Mouse (Mus musculus) T-helper 17 cell (primary cell): ENCODE data around the gene Ppil1.

Source experiments
- in situ Hi-C, 2 experiments: fragments of 300-600 bp; cut with MboI, MseI; formaldehyde crosslinking; loops; 1 replicate in 1 of 2; 2 replicates in 1 of 2; pipeline ENCODE4 v1.15.1; 2025; ENCODE audit warnings: high pct_unique_total_duplicates in 2 of 2

The Ppil1 gene

DNA sequence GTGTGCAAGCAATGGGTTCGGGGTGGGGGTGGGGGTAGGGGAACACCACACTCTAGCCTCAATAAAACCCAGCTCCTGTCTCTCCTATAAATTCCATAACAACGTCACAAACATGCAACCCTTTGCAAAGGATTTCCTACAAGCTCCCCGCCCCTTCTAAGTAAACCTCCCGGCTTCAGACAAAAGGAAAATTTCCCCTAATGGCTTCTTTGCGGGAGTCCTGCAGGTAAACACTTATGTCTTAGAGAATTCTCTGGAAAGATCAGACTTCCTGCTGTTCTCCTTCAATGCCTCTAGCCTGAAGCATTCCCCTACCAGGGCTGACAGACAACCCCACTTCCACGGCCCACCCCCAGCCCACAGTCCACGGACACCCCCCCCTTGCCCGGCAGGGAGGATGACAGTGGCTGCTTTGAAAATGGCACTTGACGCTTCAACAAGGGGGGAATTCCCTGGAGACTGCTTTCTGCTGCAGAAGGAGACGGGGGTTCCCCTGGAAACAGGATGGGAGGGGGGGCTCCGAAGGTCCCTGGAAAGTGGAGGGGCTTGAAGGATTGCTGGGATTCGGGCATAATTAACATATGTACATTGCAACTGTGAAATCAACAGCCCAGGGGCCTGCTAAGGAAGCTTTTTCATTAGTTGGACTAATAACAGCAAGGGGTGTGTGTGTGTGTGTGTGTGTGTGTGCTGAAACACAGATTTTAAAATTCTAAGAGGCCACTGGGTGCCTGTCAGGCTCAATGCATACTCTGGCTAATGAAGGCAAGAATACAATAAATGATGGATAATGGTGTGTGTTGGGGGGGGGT is 50.4 kb downstream of the Ppil1 start:
- in situ Hi-C loops: loop anchor here in 1 of 2 experiments (10.0 kb wide), 1 partner anchor 1691 kb away; the partner anchor contains the start of gene Glp1r

DNA sequence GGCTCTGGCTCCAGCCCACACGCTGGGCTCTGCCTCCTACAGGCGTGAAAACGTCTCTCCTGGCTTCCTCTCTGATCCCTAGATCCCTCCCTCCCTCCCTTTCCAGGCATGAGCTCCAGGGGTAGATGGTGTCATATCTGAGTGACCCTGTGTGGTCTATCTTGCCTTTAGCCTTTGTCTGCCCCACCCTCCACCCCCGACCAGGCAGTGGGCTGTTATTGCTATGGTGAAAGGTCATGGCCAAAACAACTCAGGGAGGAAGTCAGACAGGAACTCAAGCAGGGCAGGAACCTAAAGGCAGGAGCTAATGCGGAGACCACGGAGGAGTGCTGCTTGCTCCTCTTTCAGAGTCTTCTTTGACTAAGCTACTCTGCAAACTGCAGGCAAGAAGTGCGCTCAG is 52.1 kb downstream of the Ppil1 start:
- in situ Hi-C loops: loop anchor here in 1 of 2 experiments (10.0 kb wide), 1 partner anchor 1693 kb away; the partner anchor contains the start of gene Glp1r

DNA sequence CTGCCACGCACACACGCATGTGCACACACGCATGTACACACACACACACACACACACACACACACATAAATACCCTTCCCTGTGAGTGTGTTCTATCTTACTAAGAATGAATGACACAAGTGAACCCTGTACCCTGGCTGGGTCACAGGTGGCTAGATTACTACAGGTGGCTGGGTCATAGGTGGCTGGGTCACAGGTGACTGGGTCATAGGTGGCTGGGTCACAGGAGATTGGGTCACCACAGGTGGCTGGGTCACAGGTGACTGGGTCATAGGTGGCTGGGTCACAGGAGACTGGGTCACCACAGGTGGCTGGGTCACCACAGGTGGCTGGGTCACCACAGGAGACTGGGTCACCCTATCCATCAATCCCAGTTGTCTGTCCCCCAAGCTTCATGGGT is 53.9 kb downstream of the Ppil1 start:
- in situ Hi-C loops: loop anchor here in 1 of 2 experiments (10.0 kb wide), 1 partner anchor 1695 kb away; the partner anchor contains the start of gene Glp1r

DNA sequence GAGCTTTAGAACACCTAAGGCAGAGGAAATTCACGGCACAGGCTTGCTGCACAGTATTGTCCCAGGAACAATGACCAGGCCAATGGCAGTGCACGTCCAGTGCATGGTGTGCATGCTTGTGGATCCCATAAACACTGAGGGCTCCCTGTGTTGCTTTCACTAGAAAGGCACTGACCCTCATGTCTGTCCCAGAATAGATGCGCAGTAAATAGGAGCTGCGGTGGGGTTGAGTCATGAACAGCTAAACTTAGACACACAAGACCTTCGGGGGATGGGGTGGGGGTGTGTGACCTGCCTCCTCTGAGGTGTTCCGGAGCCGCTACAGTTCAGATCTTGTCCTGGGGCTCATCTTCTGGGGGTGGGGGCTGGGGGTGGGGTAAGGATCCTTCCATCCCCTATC is 57.9 kb downstream of the Ppil1 start:
- in situ Hi-C loops: no loop called here

DNA sequence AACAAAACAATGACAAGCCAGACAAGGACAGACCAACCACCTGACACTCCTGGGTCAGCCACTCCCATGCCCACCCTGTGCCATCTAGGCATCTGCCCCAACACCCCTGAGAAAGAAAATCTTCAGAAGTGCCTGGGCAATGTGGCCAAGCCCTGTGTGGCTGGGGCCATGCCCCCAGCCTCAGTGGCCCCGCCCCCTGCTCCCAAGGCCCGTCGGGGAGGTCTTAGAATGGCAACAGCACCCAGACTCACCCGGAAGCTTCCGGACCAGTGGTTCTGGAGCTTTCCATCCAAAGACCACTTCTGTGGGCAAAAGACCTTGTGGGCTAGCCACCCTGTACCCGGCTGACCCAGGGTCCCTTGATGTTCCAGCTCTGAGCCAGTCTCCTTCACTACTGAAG is 61.4 kb downstream of the Ppil1 start:
- in situ Hi-C loops: no loop called here
